Mouse (Mus musculus) hindbrain, embryonic 15.5 days (tissue): ENCODE results near the gene Cst6. TPM values are rescaled to one million over a fixed set of nuclear protein-coding genes. Genes with fewer than 3 reads are reported as not detected.
A peak's percentile ranks its signal among the peaks of the same experiment; 100 is the strongest.

Experiments
- ATAC-seq: fragments of 200-750 bp; cut with Nextera tagmentation; 2 replicates; pipeline ENCODE4 v1.8.0; 2017; ENCODE audit warnings: low read depth, moderate number of reproducible peaks, moderate TSS enrichment; ENCODE audit not compliant: low FRiP score
- H3K27ac ChIP-seq: fragments of 300-500 bp; sonication (generic); replicated peaks from 2 replicates; pipeline ENCODE4 v1.5.1; 2015; ENCODE audit warnings: mild to moderate bottlenecking, inconsistent platforms
- H3K27me3 ChIP-seq: fragments of 300-500 bp; sonication (generic); 2 replicates; pipeline ENCODE4 v1.6.1; 2015; ENCODE audit warnings: control low read depth, inconsistent platforms
- H3K36me3 ChIP-seq: fragments of 300-500 bp; sonication (generic); 2 replicates; pipeline ENCODE4 v1.6.1; 2015; ENCODE audit warnings: control low read depth, inconsistent platforms
- H3K4me1 ChIP-seq: fragments of 300-500 bp; sonication (generic); replicated peaks from 2 replicates; pipeline ENCODE4 v1.6.1; 2015; ENCODE audit warnings: control low read depth, inconsistent platforms
- H3K4me2 ChIP-seq: fragments of 300-500 bp; sonication (generic); 2 replicates; pipeline ENCODE4 v1.6.1; 2015; ENCODE audit warnings: moderate library complexity, mild to moderate bottlenecking, inconsistent platforms
- H3K4me3 ChIP-seq: fragments of 300-500 bp; sonication (generic); 2 replicates; pipeline ENCODE4 v1.5.1; 2015; ENCODE audit warnings: mild to moderate bottlenecking, inconsistent platforms
- H3K9ac ChIP-seq: fragments of 300-500 bp; sonication (generic); 2 replicates; pipeline ENCODE4 v1.6.1; 2015; ENCODE audit warnings: inconsistent platforms
- H3K9me3 ChIP-seq: fragments of 300-500 bp; sonication (generic); 2 replicates; pipeline ENCODE4 v1.6.1; 2016; ENCODE audit warnings: control low read depth, inconsistent platforms
- WGBS: fragments of 180-500 bp; shearing (Covaris S2); methylation state at CpG from one replicate; pipeline ENCODE4 v1.1.7; 2015; 5-methylcytosine and 5-hydroxymethylcytosine counted together
- polyA plus RNA-seq: library from polyadenylated mRNA; unstranded; fragments of >200 nt; fragmentation: Nextera tagmentation; extraction: Ambion mirVana; gene quantifications from 2 replicates; pipeline ENCODE4 v1.2.1, GENCODE M21; 2015

The Cst6 gene
- polyA plus RNA-seq, 1 experiment from 2014 or later, result 9.5 TPM

DNA sequence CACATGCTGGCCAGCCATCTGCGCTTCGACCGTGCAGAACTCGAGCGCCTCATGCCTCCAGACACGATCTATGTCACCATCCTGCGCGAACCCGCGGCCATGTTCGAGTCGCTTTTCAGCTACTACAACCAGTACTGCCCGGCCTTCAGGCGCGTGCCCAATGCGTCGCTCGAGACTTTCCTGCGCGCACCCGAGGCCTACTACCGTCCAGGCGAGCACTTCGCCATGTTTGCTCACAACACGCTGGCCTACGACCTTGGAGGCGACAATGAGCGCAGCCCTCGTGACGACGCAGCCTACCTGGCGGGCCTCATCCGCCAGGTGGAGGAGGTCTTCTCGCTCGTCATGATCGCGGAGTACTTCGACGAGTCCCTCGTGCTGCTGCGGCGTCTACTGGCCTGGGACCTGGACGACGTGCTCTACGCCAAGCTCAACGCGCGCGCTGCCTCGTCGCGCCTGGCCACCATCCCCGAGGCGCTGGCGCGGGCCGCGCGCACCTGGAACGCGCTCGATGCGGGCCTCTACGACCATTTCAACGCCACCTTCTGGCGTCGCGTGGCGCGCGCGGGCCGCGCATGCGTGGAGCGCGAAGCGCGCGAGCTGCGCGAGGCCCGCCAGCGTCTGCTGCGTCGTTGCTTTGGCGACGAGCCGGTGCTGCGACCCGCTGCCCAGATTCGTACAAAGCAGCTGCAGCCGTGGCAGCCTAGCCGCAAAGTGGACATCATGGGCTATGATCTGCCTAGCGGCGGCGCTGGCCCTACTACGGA, 42.2 kb downstream of the Cst6 start:
- Histone ChIP-seq H3K4me1 (no peaks in the 10 kb centered on the region), H3K27me3 (no peaks in the 10 kb centered on the region), H3K9ac (no peak overlapping the region), H3K9me3 (no peaks in the 10 kb centered on the region), H3K4me3 (no peak overlapping the region), H3K4me2 (peak overlapping the region; percentile 44), H3K27ac (no peak overlapping the region), H3K36me3 (peaks cover 46% of the 10 kb centered on the region)
- no peak for ATAC-seq
- WGBS, result 43% methylated on average over 98 of the region's 98 CpGs

DNA sequence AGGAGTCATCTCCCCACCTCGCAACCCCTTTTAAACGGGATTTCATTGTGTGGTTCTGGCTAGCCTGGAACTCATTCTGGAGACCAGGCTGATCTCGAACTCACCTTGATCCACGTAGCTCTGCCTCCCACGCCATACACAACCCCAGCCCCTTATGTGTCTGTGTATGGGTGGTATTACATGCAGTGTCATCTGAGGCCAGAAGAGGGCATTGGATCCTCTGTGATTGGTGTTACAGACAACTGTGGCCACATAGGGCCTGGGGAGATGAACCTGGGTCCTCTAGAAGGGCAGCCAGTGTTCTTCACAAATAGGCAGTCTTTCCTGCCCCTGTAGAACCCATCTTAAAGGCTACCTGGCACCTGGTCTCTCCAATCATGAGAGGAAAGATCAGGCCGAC, 43.1 kb downstream of the Cst6 start:
- Histone ChIP-seq H3K4me3 (no peak overlapping the region), H3K9ac (no peak overlapping the region), H3K9me3 (no peaks in the 10 kb centered on the region), H3K4me2 (no peak overlapping the region), H3K27me3 (no peaks in the 10 kb centered on the region), H3K4me1 (no peaks in the 10 kb centered on the region), H3K27ac (no peak overlapping the region), H3K36me3 (peaks cover 46% of the 10 kb centered on the region)
- 86% methylated on average over 6 of the region's 6 CpGs for WGBS
- no peak for ATAC-seq

DNA sequence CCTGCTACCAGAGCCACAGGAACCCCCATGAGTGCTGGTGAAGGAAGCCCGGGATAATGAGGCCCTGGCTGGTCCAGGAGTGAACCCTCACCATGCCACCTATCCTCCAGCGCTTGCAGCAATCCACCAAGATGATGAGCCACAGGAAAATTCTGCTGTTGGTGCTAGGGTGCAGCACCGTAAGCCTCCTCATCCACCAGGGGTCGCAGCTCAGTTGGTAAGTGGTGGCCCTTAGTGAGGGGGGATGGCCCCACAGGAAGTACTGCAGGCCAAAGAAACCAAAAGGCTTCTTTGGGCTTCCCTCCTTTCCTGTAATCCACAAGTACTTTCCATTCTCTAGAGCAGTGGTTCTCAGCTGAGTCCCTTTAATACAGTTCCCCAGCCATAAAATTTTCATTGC, 46.9 kb downstream of the Cst6 start:
- Histone ChIP-seq H3K9ac (no peak overlapping the region), H3K36me3 (peaks cover 37% of the 10 kb centered on the region), H3K27ac (no peak overlapping the region), H3K27me3 (no peaks in the 10 kb centered on the region), H3K9me3 (no peaks in the 10 kb centered on the region), H3K4me1 (peaks cover 35% of the 10 kb centered on the region), H3K4me2 (no peak overlapping the region), H3K4me3 (no peak overlapping the region)
- ATAC-seq, result no peak
- WGBS, result 23% methylated on average over 4 of the region's 4 CpGs

DNA sequence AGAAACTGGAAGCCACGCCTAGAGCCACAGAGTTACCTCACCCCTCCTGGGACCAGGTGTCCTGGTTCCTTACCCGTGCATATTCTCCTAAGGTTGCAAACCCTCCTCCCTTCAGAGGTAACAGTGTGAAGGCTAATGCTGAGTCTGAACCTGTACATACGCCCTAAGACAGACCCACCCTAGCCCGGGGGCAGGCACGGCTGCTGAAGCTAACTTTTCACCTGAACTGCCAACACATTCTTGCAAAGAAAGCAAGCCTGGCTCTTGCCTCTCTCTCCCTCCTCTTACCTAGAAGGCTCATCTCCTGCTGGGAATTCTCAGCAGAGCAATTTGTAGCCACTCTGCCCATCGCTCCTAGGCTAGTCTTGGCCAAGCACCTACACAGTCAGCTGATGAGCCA, 48.8 kb downstream of the Cst6 start:
- Histone ChIP-seq H3K4me2 (no peak overlapping the region), H3K27ac (no peak overlapping the region), H3K4me3 (no peak overlapping the region), H3K36me3 (peaks cover 19% of the 10 kb centered on the region), H3K4me1 (peaks cover 49% of the 10 kb centered on the region), H3K9me3 (no peaks in the 10 kb centered on the region), H3K9ac (no peak overlapping the region), H3K27me3 (no peaks in the 10 kb centered on the region)
- ATAC-seq, result no peak
- 83% methylated on average over 6 of the region's 6 CpGs for WGBS

DNA sequence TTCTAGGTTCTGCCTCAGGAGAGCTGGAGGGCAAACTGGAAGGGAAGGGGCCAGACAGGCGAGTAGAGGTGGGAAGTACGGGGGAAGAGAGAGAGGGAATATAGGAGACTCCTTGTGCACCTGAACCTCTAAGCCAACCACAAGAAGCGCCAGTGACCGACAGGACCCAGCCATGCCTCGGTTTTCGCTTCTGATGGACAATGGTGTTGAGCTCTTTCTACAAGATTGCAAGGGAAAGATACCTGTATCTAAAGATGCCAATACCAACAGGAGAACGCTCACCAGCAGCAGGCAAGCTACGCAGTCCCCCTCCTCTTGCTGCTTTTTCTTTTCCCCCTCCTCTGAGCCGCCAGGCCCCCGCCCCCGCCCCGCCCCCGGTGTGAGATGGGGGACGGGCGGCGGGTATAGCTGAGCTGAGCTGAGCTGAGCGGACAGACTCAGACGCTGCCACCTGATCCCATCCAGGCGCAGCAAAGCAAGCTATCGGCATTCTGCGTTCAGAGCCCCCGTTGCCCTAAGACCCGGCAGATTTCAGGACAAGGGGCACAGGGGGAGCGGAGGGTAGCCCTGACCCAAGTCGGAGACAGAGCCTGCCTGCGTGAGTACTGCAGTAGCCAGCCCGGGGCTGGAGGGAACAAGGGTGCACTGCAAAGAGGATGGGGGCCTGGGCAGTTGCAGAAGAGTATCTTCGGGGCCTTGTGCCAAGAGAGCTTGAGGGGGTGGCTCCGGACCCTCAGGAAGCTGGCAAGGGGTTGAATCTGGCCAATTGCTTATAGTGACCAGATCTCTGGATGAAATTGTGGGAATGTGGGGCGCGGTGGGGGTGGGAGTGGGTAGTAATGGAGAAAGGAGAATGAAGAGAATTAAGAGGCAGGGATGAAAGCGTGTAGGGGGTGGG, 51.2 kb downstream of the Cst6 start, which contains the start of gene Gal3st3:
Gal3st3 (plus strand) TSS at position 429 of the 898 bp plus-strand sequence.
- Histone ChIP-seq H3K27me3 (no peaks in the 10 kb centered on the region), H3K9me3 (no peaks in the 10 kb centered on the region), H3K4me1 (peaks cover 61% of the 10 kb centered on the region), H3K9ac (peak within 1 kb of the TSS; percentile 73), H3K27ac (peak within 1 kb of the TSS; percentile 90), H3K4me2 (peak within 1 kb of the TSS; percentile 65), H3K4me3 (peak within 1 kb of the TSS; percentile 74), H3K36me3 (peaks cover 4% of the 10 kb centered on the region)
- WGBS, result 4% methylated on average over 27 of the region's 32 CpGs
- ATAC-seq, result peak; percentile 71

DNA sequence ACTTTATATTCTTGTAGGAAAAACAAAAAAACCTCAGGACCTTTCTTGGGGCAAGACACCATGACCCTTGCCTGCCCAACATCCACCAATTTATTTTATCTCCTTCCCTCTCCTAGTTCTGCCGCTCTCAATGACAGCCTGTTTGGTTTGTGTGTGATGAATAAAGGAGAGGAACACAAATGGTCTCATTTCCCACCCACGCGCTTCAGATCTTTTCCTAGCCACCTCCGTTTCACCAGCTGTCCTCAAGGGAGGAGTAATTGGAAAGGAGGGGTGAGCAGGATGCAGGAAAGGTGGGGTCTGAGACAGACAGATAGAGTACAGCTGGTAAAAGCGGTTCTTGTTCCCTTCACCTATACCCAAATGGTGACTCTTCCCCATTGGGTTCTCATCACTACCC, 52.7 kb downstream of the Cst6 start:
- H3K9me3 ChIP-seq, result no peaks in the 10 kb centered on the region
- H3K4me2 ChIP-seq, result no peak overlapping the region
- H3K9ac ChIP-seq, result no peak overlapping the region
- no peaks in the 10 kb centered on the region for H3K27me3 ChIP-seq
- WGBS, result 84% methylated on average over 5 of the region's 5 CpGs
- H3K36me3 ChIP-seq, result peaks cover 13% of the 10 kb centered on the region
- ATAC-seq, result no peak
- H3K4me1 ChIP-seq, result peaks cover 61% of the 10 kb centered on the region
- no peak overlapping the region for H3K27ac ChIP-seq
- no peak overlapping the region for H3K4me3 ChIP-seq

DNA sequence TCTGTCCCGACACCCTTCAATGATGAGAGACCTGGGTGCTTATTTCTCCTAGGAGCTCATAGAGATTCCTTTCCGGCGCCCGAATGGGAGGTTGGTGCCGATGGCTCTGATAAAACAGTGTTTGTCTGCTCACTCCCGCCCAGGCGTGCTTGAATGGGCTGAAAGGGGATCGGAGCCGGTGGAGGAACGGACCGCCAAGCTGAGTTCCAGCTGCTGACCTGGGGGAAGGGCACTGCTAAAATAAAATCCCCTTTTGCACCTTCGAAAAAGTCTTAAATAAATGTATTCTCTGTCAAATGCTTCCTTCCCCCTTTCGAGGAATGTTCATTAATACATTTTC, 53.7 kb downstream of the Cst6 start:
- Histone ChIP-seq H3K36me3 (peaks cover 22% of the 10 kb centered on the region), H3K4me3 (peak overlapping the region; percentile 62), H3K27me3 (no peaks in the 10 kb centered on the region), H3K27ac (peak overlapping the region; percentile 95), H3K4me1 (peaks cover 57% of the 10 kb centered on the region), H3K4me2 (peak overlapping the region; percentile 63), H3K9ac (peak overlapping the region; percentile 78), H3K9me3 (no peaks in the 10 kb centered on the region)
- peak; percentile 31; the same call in 1 of the 2 replicates for ATAC-seq
- WGBS, result 10% methylated on average over 13 of the region's 13 CpGs

DNA sequence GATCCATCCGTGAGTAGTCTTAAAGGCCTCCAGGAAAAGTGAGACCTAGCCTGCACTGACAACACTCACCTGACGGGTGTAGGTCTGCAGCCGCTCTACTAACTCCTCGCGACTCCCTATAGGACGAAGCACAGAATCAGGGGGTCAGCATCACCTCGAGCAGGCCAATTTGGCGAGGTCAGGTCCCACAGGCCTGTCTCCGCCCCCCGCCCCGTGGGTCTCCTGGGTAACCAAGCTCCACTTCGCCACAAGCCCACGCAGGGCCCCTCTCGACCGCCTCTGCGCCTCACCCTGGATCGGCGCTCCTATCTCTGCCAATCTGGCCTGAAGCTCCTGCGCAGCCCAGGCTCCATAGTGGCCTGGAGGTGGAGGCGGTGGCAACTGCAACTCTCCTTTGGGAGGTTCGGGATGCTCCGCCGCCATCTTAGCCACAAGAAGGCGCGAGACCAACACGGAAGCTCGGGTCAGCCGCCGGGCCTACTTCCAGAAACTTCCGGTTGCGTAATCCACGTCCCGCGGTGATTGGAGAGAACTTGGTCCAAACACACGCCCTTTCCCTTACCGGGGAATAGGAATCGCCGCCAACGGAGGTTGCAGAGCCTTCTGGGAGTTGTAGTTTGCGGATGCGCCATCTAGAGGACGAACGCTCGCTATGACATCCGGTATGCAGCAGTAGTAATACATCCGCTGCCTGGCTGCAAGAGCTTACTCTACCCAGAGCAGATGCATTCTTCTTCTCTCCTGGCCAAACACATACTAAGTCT, 54.2 kb downstream of the Cst6 start, which contains the start of gene Sf3b2:
Sf3b2 (minus strand) TSS at position 484 of the 764 bp plus-strand sequence.
- H3K27ac ChIP-seq, result peak within 1 kb of the TSS; percentile 95
- no peaks in the 10 kb centered on the region for H3K9me3 ChIP-seq
- H3K4me2 ChIP-seq, result peak within 1 kb of the TSS; percentile 63
- ATAC-seq, result peak; percentile 95
- H3K27me3 ChIP-seq, result no peaks in the 10 kb centered on the region
- H3K36me3 ChIP-seq, result peaks cover 28% of the 10 kb centered on the region
- H3K9ac ChIP-seq, result peak within 1 kb of the TSS; percentile 78
- H3K4me3 ChIP-seq, result peak within 1 kb of the TSS; percentile 62
- under 1% methylated on average over 46 of the region's 46 CpGs for WGBS
- H3K4me1 ChIP-seq, result peaks cover 51% of the 10 kb centered on the region

Other genes starting within 250 kb of the Cst6 start
- 210 and 222 TPM in 2 replicates for gene Rab1b, start 242.5 kb downstream of the Cst6 start, polyA plus RNA-seq
- 76.9 and 90.2 TPM in 2 replicates for gene Klc2, start 231.0 kb downstream of the Cst6 start, polyA plus RNA-seq
- gene Pacs1, start 76.5 kb downstream of the Cst6 start, polyA plus RNA-seq, result 47.4 and 58.3 TPM in 2 replicates
- 312 and 338 TPM in 2 replicates for gene Sf3b2, start 54.1 kb downstream of the Cst6 start, polyA plus RNA-seq
- 40.4 and 48.8 TPM in 2 replicates for gene Gal3st3, start 51.2 kb downstream of the Cst6 start, polyA plus RNA-seq
- gene Catsper1, start 13.8 kb downstream of the Cst6 start, polyA plus RNA-seq, result not detected in 2 replicates
- 40.7 and 43.3 TPM in 2 replicates for gene Eif1ad, start 17.2 kb upstream of the Cst6 start, polyA plus RNA-seq
- gene Banf1, start 17.6 kb upstream of the Cst6 start, polyA plus RNA-seq, result 319 and 333 TPM in 2 replicates
- gene Sart1, start 39.1 kb upstream of the Cst6 start, polyA plus RNA-seq, result 68.2 and 77.1 TPM in 2 replicates
- gene Tsga10ip, start 53.0 kb upstream of the Cst6 start, polyA plus RNA-seq, result not detected in 2 replicates
- gene Drap1, start 75.4 kb upstream of the Cst6 start, polyA plus RNA-seq, result 301 and 311 TPM in 2 replicates
- 74.9 and 82.4 TPM in 2 replicates for gene AI837181, start 75.6 kb upstream of the Cst6 start, polyA plus RNA-seq
- not detected in 2 replicates for gene Fosl1, start 98.0 kb upstream of the Cst6 start, polyA plus RNA-seq
- gene Ccdc85b, start 108.3 kb upstream of the Cst6 start, polyA plus RNA-seq, result 12.8 and 14.0 TPM in 2 replicates
- gene Fibp, start 111.0 kb upstream of the Cst6 start, polyA plus RNA-seq, result 147 and 160 TPM in 2 replicates
- 4.3 and 5.7 TPM in 2 replicates for gene Ctsw, start 118.9 kb upstream of the Cst6 start, polyA plus RNA-seq
- gene Efemp2, start 124.4 kb upstream of the Cst6 start, polyA plus RNA-seq, result 38.9 and 44.9 TPM in 2 replicates
- 49.2 TPM in 2 replicates for gene Mus81, start 138.8 kb upstream of the Cst6 start, polyA plus RNA-seq
- 3,340 and 3,538 TPM in 2 replicates for gene Cfl1, start 140.9 kb upstream of the Cst6 start, polyA plus RNA-seq
- 0.26 and 0.44 TPM in 2 replicates for gene 1700020D05Rik, start 154.2 kb upstream of the Cst6 start, polyA plus RNA-seq
- 94.6 and 99.8 TPM in 2 replicates for gene Snx32, start 161.0 kb upstream of the Cst6 start, polyA plus RNA-seq
- gene Ovol1, start 211.1 kb upstream of the Cst6 start, polyA plus RNA-seq, result 0.08 TPM in 1 of 2 replicates, not detected in the other
- gene Ap5b1, start 218.5 kb upstream of the Cst6 start, polyA plus RNA-seq, result 3.1 and 3.7 TPM in 2 replicates